Mouse (Mus musculus) cerebellum, adult (tissue): Measurements from ENCODE around the gene Nle1.

Experiments
- ATAC-seq: cut with Nextera tagmentation; 2 replicates; pipeline ENCODE4 v1.9.2; 2017; ENCODE audit warnings: mild to moderate bottlenecking, moderate library complexity, mixed read lengths; ENCODE audit not compliant: insufficient number of reproducible peaks, low FRiP score, low TSS enrichment

Nle1 gene

GRCm38 (mm10) chr11:82920768-82921167 is 12.6 kb upstream of the Nle1 start:
- no peak for ATAC-seq

GRCm38 (mm10) chr11:82914711-82915352 is 6.6 kb upstream of the Nle1 start:
- ATAC-seq, result peak; percentile 64; the same call in 1 of the 2 replicates

GRCm38 (mm10) chr11:82910679-82911389 is 2.6 kb upstream of the Nle1 start:
- ATAC-seq, result no peak

- ATAC-seq, result no peak
These were observed 2.0 kb upstream of the Nle1 start, which contains the start of gene Unc45b for GRCm38 (mm10) chr11:82910250-82910649. Gene Unc45b (plus strand): TSS chr11:82910550.

GRCm38 (mm10) chr11:82908608-82908989 is 388 bp upstream of the Nle1 start:
- ATAC-seq, result no peak

GRCm38 (mm10) chr11:82905816-82906215 is 2.4 kb downstream of the Nle1 start:
- ATAC-seq, result no peak

GRCm38 (mm10) chr11:82904952-82905351 is 3.3 kb downstream of the Nle1 start:
- ATAC-seq, result no peak

- ATAC-seq, result no peak; the same call in 1 of the 2 replicates
These were observed 6.5 kb downstream of the Nle1 start for GRCm38 (mm10) chr11:82901606-82902310.

GRCm38 (mm10) chr11:82899720-82900119 is 8.5 kb downstream of the Nle1 start:
- ATAC-seq, result no peak

GRCm38 (mm10) chr11:82897478-82897877 is 10.7 kb downstream of the Nle1 start:
- no peak for ATAC-seq

GRCm38 (mm10) chr11:82891936-82892335 is 16.3 kb downstream of the Nle1 start, which contains the start of gene Fndc8:
Gene Fndc8 (plus strand): TSS chr11:82892124.
- ATAC-seq, result no peak

- peak; percentile 95 for ATAC-seq
These were observed 17.9 kb downstream of the Nle1 start, which contains the start of gene Rad51d for GRCm38 (mm10) chr11:82890342-82890762. Gene Rad51d (minus strand): TSS chr11:82890614.

GRCm38 (mm10) chr11:82889524-82890341 is 18.5 kb downstream of the Nle1 start:
- 0 out of 2 replicates have a peak, but pooled peaks have one; percentile 33 for ATAC-seq

GRCm38 (mm10) chr11:82888491-82888946 is 19.7 kb downstream of the Nle1 start:
- no peak for ATAC-seq

- no peak for ATAC-seq
These were observed 21.7 kb downstream of the Nle1 start for GRCm38 (mm10) chr11:82886559-82886958.

GRCm38 (mm10) chr11:82883180-82883579 is 25.0 kb downstream of the Nle1 start:
- ATAC-seq, result no peak

GRCm38 (mm10) chr11:82877726-82878344 is 30.4 kb downstream of the Nle1 start:
- no peak for ATAC-seq

- ATAC-seq, result no peak
These were observed 32.6 kb downstream of the Nle1 start for GRCm38 (mm10) chr11:82875631-82876030.

- no peak for ATAC-seq
These were observed 33.3 kb downstream of the Nle1 start for GRCm38 (mm10) chr11:82874924-82875323.

- peak; percentile 89; the same call in 1 of the 2 replicates for ATAC-seq
These were observed 37.2 kb downstream of the Nle1 start, which contains the start of gene Rffl for GRCm38 (mm10) chr11:82871031-82871446. Gene Rffl (minus strand): TSS chr11:82871210.
